Mouse (Mus musculus): ENCODE results near the gene Ap3m1. TPM values are rescaled to one million over a fixed set of nuclear protein-coding genes. Genes with fewer than 3 reads are reported as not detected.

The Ap3m1 gene
- total RNA-seq, 4 experiments from 2014 or later = 56.2 to 70.4 (median 64.6) TPM

GRCm38 (mm10) chr14:21018977-21019376 lies 33.3 kb downstream of the Ap3m1 start:
- no peak for DNase-seq (ENCODE audit: low spot score in 2 of 2)

- no peak for DNase-seq (ENCODE audit: low spot score in 2 of 2)
Measured at GRCm38 (mm10) chr14:21017871-21018270, 34.4 kb downstream of the Ap3m1 start.

- no peak for DNase-seq (ENCODE audit: low spot score in 2 of 2)
Measured at GRCm38 (mm10) chr14:21013800-21014334, 38.4 kb downstream of the Ap3m1 start.

- no peak for DNase-seq (ENCODE audit: low spot score in 2 of 2)
Measured at GRCm38 (mm10) chr14:20999617-21000016, 52.7 kb downstream of the Ap3m1 start.

- no peak for DNase-seq (ENCODE audit: low spot score in 2 of 2)
Measured at GRCm38 (mm10) chr14:20997548-20997947, 54.8 kb downstream of the Ap3m1 start.

- DNase-seq (ENCODE audit: low spot score in 2 of 2) = no peak
Measured at GRCm38 (mm10) chr14:20996361-20996760, 55.9 kb downstream of the Ap3m1 start.

- DNase-seq (ENCODE audit: low spot score in 2 of 2) = no peak
Measured at GRCm38 (mm10) chr14:20995497-20995896, 56.8 kb downstream of the Ap3m1 start.

GRCm38 (mm10) chr14:20994475-20994874 lies 57.8 kb downstream of the Ap3m1 start:
- DNase-seq (ENCODE audit: low spot score in 2 of 2) = no peak

GRCm38 (mm10) chr14:20993067-20993691 lies 59.1 kb downstream of the Ap3m1 start:
- DNase-seq (ENCODE audit: low spot score in 2 of 2) = no peak

GRCm38 (mm10) chr14:20991492-20991891 lies 60.8 kb downstream of the Ap3m1 start:
- no peak for DNase-seq (ENCODE audit: low spot score in 2 of 2)

- DNase-seq (ENCODE audit: low spot score in 2 of 2) = no peak
Measured at GRCm38 (mm10) chr14:20985482-20985881, 66.8 kb downstream of the Ap3m1 start.

- peak in 1 of 2 experiments; percentile 36 for DNase-seq (ENCODE audit: low spot score in 2 of 2)
Measured at GRCm38 (mm10) chr14:20983832-20984231, 68.5 kb downstream of the Ap3m1 start.

Other genes starting within 250 kb of the Ap3m1 start
- 10 to 100 TPM in 2 of 4 experiments, 1 to 10 TPM in 2; 6.6 to 19.8 (median 10.3) TPM for gene Plau, start 215.8 kb downstream of the Ap3m1 start, total RNA-seq (2022)
- gene Vcl, start 123.1 kb downstream of the Ap3m1 start, total RNA-seq (2022) = 10 to 100 TPM; 21.1 to 23.8 (median 22.5) TPM
- 10 to 100 TPM; 76.2 to 82.1 (median 79.9) TPM for gene Adk, start 66 bp upstream of the Ap3m1 start, total RNA-seq (2022)

All from left cerebral cortex, adult 8-10 months (tissue).